Mouse (Mus musculus) C2C12 (cell line): ENCODE measurements around the gene Psmb3.

Experiments
- CEBPB ChIP-seq: IDR thresholded peaks from one replicate; pipeline ENCODE4 v1.6.1; 2011; ENCODE audit warnings: low read depth, mild to moderate bottlenecking, control low read depth, moderate library complexity
- CTCF ChIP-seq: IDR thresholded peaks from one replicate; pipeline ENCODE4 v1.5.1; 2011; ENCODE audit not compliant: control insufficient read depth, insufficient read depth, insufficient read length
- FOSL1 ChIP-seq: IDR thresholded peaks from one replicate; pipeline ENCODE4 v1.8.0; 2011; ENCODE audit warnings: mild to moderate bottlenecking, low read length; ENCODE audit not compliant: poor library complexity, insufficient read depth, severe bottlenecking
- MAX ChIP-seq: IDR thresholded peaks from one replicate; pipeline ENCODE4 v1.6.1; 2011; ENCODE audit warnings: mild to moderate bottlenecking, control low read depth
- MYOD1 ChIP-seq: IDR thresholded peaks from one replicate; pipeline ENCODE4 v1.6.1; 2011; ENCODE audit warnings: low read depth; ENCODE audit not compliant: control insufficient read depth, insufficient read length
- MYOG ChIP-seq: IDR thresholded peaks from one replicate; pipeline ENCODE4 v1.6.1; 2011; ENCODE audit not compliant: control insufficient read depth, insufficient read length; ENCODE audit errors: extremely low read depth

- no peak for TF ChIP-seq CTCF
- no peak for TF ChIP-seq MAX
- TF ChIP-seq CEBPB = no peak
- no peak for TF ChIP-seq MYOG
- no peak for TF ChIP-seq MYOD1
- no peak for TF ChIP-seq FOSL1
Measured at GRCm38 (mm10) chr11:97666221-97666620, 37.0 kb upstream of the Psmb3 start.
